Mouse (Mus musculus) ES-Bruce4 (cell line): ENCODE measurements around the gene Cnpy1. TPM values are rescaled to one million over a fixed set of nuclear protein-coding genes. Genes with fewer than 3 reads are reported as not detected.
A peak's percentile ranks its signal among the peaks of the same experiment; 100 is the strongest.

Experiments used
- H3K27ac ChIP-seq: 2 replicates; pipeline ENCODE4 v1.5.1; 2012; ENCODE audit warnings: low read length, inconsistent platforms; ENCODE audit not compliant: insufficient read depth
- H3K27me3 ChIP-seq: 2 replicates; pipeline ENCODE4 v1.6.1; 2012; ENCODE audit warnings: mild to moderate bottlenecking, low read length, inconsistent platforms; ENCODE audit not compliant: control insufficient read depth, poor library complexity, insufficient read depth, severe bottlenecking
- H3K36me3 ChIP-seq: 2 replicates; pipeline ENCODE4 v1.6.1; 2012; ENCODE audit warnings: inconsistent platforms, mild to moderate bottlenecking, low read length, moderate library complexity; ENCODE audit not compliant: control insufficient read depth, poor library complexity, insufficient read depth, severe bottlenecking
- H3K4me1 ChIP-seq: one replicate; pipeline ENCODE4 v1.8.1; 2011; ENCODE audit warnings: low read length; ENCODE audit not compliant: control insufficient read depth, insufficient read depth
- H3K4me3 ChIP-seq: 2 replicates; pipeline ENCODE4 v1.5.1; 2011; ENCODE audit warnings: low read depth, mild to moderate bottlenecking, low read length
- H3K9ac ChIP-seq: 2 replicates; pipeline ENCODE4 v1.6.1; 2012; ENCODE audit warnings: low read depth, mild to moderate bottlenecking, inconsistent platforms; ENCODE audit not compliant: poor library complexity, severe bottlenecking
- H3K9me3 ChIP-seq: replicated peaks from 2 replicates; pipeline ENCODE4 v1.6.1; 2012; ENCODE audit warnings: mild to moderate bottlenecking, low read length, inconsistent platforms; ENCODE audit not compliant: control insufficient read depth, poor library complexity, insufficient read depth, severe bottlenecking
- CTCF ChIP-seq: IDR thresholded peaks from one replicate; pipeline ENCODE4 v1.8.1; 2011; ENCODE audit warnings: low read depth, low read length
- EP300 ChIP-seq: IDR thresholded peaks from 2 replicates; pipeline ENCODE4 v1.6.1; 2011; ENCODE audit warnings: low read depth, low read length; ENCODE audit not compliant: insufficient read depth
- POLR2A ChIP-seq: IDR thresholded peaks from one replicate; pipeline ENCODE4 v1.8.1; 2011; ENCODE audit warnings: low read length; ENCODE audit not compliant: insufficient read depth
- polyA plus RNA-seq: library from polyadenylated mRNA; stranded (reverse); fragments of >200 nt; gene quantifications from 2 replicates; pipeline ENCODE4 v1.2.4, GENCODE M21; 2011; ENCODE audit warnings: low read depth; ENCODE audit not compliant: missing spikeins, insufficient read depth, insufficient read length

Gene Cnpy1
- polyA plus RNA-seq, 1 experiment, result 48.1 TPM

DNA sequence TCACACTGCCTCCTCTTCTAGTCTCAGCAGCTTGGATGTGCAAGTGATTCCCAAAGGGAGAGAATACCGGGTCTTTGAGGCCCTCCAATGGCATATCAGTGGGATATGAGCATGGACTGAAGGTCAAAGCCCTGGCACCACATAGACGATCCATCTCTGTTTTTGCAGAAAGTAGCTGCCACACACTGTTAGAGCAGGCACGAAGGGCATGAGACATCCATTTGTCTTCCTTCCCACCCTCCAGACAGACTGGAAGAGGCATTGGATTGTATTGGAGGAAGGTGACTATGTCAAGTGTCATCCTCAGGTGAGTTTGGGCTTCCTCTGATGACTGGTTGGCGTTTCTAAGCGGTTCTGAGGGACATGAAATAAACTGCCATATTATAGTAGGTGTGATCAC lies 67.3 kb downstream of the Cnpy1 start:
- Histone ChIP-seq H3K36me3 (no peaks in the 10 kb centered on the region), H3K9me3 (no peaks in the 10 kb centered on the region), H3K4me1 (peaks cover 5% of the 10 kb centered on the region), H3K4me3 (no peak overlapping the region), H3K27ac (no peak overlapping the region), H3K27me3 (0 out of 2 replicates have a peak, but pooled peaks cover 3% of the 10 kb centered on the region), H3K9ac (no peak overlapping the region)
- TF ChIP-seq EP300 (no peak), POLR2A (no peak), CTCF (no peak)

DNA sequence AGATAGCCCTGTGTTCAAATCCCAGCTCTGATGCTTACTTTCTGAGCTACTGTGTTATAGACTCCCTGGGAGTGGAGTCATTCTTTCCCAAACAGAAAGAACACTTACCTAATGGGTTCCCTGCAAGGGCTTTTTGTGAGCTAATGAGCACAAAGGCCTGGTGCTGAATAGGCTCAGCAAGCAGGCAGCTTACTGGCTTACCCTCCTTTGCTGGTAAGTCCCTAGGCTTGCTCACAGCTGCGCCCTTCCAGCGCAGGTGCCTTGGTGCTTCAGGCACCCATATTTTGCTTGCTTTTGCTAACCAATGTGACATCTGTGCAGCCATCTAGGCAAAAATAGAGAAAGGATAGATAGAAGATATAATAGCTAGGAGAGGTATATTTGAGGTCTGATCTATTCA lies 69.0 kb downstream of the Cnpy1 start:
- H3K9me3 ChIP-seq, result no peaks in the 10 kb centered on the region
- no peak overlapping the region for H3K27ac ChIP-seq
- no peaks in the 10 kb centered on the region for H3K36me3 ChIP-seq
- no peak overlapping the region for H3K9ac ChIP-seq
- peaks cover 6% of the 10 kb centered on the region; the same call in 1 of the 2 replicates for H3K27me3 ChIP-seq
- TF ChIP-seq CTCF (no peak), POLR2A (no peak), EP300 (peak; percentile 67; the same call in 1 of the 2 replicates)
- H3K4me3 ChIP-seq, result no peak overlapping the region
- H3K4me1 ChIP-seq, result peaks cover 5% of the 10 kb centered on the region

DNA sequence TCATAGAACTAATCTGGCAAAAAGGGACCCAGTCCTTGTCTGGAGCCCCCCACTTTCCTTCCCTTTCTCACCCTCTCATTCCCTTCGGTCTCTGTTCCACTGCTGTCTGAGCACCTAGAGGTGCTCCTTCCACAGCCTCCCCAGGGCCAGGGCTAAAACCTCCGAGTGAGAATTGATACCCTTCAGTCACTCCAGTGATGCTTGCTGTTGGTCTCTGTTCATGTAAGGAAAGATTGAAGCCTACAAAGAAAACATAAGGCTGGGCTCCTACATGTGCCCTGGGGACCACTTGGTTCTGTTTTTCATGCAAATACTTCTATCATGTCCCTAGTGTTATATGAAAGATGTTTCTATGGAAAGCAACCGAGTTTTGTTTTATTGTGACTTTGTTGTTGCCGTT lies 69.6 kb downstream of the Cnpy1 start:
- TF ChIP-seq EP300 (no peak), CTCF (no peak), POLR2A (no peak)
- H3K4me3 ChIP-seq, result no peak overlapping the region
- H3K9ac ChIP-seq, result no peak overlapping the region

DNA sequence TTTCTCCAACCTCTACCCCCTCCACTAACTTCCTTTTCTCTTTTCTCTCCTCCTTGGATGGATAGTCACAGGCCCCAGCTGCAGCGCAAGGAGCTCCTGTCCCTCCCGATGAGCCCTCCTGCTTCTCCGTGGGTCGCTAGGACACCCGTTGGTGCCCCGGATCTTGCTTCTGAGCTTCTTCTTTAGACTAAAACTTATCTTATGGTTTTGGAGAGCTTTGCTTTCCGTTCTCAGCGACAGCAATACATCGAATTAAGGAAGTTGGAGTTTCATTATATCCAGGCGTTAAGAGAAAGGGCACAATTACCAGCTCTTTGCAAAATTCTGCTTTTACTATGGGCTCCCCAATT lies 70.1 kb downstream of the Cnpy1 start:
- TF ChIP-seq EP300 (no peak), POLR2A (no peak), CTCF (no peak)
- Histone ChIP-seq H3K4me1 (peaks cover 5% of the 10 kb centered on the region), H3K36me3 (no peaks in the 10 kb centered on the region), H3K9me3 (no peaks in the 10 kb centered on the region), H3K9ac (peak overlapping the region; percentile 34), H3K27ac (no peak overlapping the region), H3K27me3 (peaks cover 6% of the 10 kb centered on the region; the same call in 1 of the 2 replicates), H3K4me3 (peak overlapping the region; percentile 24; the same call in 1 of the 2 replicates)

More for the DNA sequence above, 69.6 kb downstream of the Cnpy1 start:
- H3K36me3 ChIP-seq, result no peaks in the 10 kb centered on the region
- peaks cover 6% of the 10 kb centered on the region; the same call in 1 of the 2 replicates for H3K27me3 ChIP-seq
- H3K4me1 ChIP-seq, result peaks cover 5% of the 10 kb centered on the region
- no peaks in the 10 kb centered on the region for H3K9me3 ChIP-seq
- no peak overlapping the region for H3K27ac ChIP-seq

DNA sequence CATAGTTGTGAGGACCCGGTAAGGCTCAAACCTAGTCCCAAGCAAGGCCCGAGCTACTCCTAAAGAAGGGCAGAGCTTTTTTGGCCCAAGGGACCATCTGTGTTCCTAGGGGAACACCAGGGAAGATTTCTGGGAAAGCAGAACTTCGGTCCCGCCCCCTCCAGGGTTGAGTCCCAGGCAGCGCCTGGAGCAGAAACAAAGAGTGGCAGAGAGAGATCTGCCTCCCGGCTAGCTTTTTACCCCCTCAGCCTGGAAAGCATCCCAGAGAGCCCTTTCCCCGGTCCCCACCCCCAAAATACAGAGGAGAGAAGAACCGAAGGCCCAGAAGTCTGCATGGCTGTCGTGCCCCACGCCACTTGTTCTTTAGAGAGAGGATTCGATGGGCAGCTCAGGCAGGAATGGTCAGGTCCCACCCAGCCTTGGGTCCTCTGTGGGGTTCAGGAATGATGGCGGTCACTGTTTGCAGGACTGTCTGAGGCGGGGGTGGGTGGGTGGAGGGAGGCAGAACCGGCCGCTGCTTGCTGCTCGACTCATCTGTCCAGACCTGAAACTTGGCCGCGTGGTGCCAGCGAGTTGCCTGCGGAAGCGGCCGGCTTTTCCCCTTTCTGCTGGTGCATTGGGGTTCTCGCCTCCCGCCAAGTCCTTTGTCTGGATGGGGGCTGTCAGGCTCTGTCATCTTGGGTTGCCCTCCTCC lies 70.6 kb downstream of the Cnpy1 start:
- TF ChIP-seq EP300, result no peak
- no peak for TF ChIP-seq POLR2A
- no peak for TF ChIP-seq CTCF
- H3K4me1 ChIP-seq, result peaks cover 5% of the 10 kb centered on the region
- peaks cover 6% of the 10 kb centered on the region; the same call in 1 of the 2 replicates for H3K27me3 ChIP-seq
- no peaks in the 10 kb centered on the region for H3K9me3 ChIP-seq
- H3K4me3 ChIP-seq, result peak overlapping the region; percentile 24; the same call in 1 of the 2 replicates
- H3K9ac ChIP-seq, result peak overlapping the region; percentile 34
- no peaks in the 10 kb centered on the region for H3K36me3 ChIP-seq
- no peak overlapping the region for H3K27ac ChIP-seq

DNA sequence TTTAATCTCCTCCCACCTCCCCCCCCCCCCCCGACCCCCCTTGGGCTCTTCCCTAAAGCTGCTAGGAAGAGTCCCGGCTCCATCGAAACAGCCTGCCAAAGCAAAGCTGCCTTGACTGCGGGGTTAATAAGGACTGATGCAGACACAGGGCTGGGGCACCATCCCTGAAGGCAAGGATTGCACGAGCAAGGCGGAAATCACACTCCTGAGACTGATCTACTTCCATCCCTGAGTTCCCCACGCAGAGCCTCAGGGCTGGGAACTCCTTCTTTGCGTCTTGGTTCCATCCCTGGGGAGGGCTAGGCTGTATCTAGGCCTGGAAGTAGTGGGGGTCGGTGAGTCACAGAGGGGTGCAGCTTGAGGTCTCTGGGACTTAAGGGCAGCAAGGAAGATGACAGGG lies 71.5 kb downstream of the Cnpy1 start:
- TF ChIP-seq CTCF (no peak), EP300 (no peak), POLR2A (no peak)
- no peak overlapping the region for H3K9ac ChIP-seq
- H3K27ac ChIP-seq, result no peak overlapping the region
- H3K36me3 ChIP-seq, result no peaks in the 10 kb centered on the region
- no peaks in the 10 kb centered on the region for H3K9me3 ChIP-seq
- no peak overlapping the region for H3K4me3 ChIP-seq
- peaks cover 5% of the 10 kb centered on the region for H3K4me1 ChIP-seq
- H3K27me3 ChIP-seq, result peaks cover 6% of the 10 kb centered on the region; the same call in 1 of the 2 replicates
